17 mouse cellular contexts compared by ENCODE assay signal in the genomic region with DNA sequence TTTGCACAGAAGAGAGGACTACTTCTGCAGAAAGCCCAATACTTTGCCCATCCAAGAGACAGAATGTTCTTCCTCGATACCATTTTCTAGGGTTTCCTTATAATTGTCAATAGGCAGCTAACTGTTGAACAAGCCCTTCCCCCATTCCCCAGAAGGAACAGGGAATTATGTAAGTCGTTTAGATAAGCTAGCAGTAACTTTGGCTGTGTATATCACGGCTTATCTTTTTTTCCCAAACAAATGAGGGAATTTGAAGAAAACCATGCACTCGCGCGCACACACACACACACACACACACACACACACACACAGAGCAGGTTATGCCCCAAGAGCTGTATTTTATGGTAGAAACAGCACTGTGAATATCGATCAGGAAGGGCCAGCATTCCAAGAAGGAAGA. TPM values are rescaled to one million over a fixed set of nuclear protein-coding genes. Genes with fewer than 3 reads are reported as not detected.
DNase-seq lines count a peak whose midpoint lies in the region; ATAC-seq and TF ChIP-seq lines count a peak whose summit lies in the region.
"Had no signal": no experiment of that assay in that cellular context is flagged by ENCODE, and none has a peak within 500 bp of the region (broad histone marks: within the 10 kb centered on the region; RNA-seq: fewer than 3 reads in every experiment).

No protein-coding gene starts in this region.

- DNase-seq in forebrain, postnatal 0 days: no peak
- DNase-seq in brain, adult 2 months (ENCODE audit: low read depth, low spot score): peak; percentile 48
- DNase-seq in cerebellum, adult 9-10 months: no peak
- no peak for DNase-seq in urinary bladder, postnatal 36 days (ENCODE audit: low spot score in 2 of 2)
- DNase-seq: B cell, adult 2 months; cerebellum, adult 8-10 months; heart, postnatal 36 days; kidney, postnatal 10 days; thymus, adult 18-20 months had no signal

- H3K4me2 ChIP-seq in forebrain, postnatal 0 days (ENCODE audit: low read depth): peak overlapping the region; percentile 63
- no peak overlapping the region for H3K4me2 ChIP-seq in forebrain, embryonic 13.5 days
- H3K4me2 ChIP-seq in hindbrain, embryonic 15.5 days: peak overlapping the region; percentile 75
- H3K4me2 ChIP-seq in hindbrain, embryonic 12.5 days (replicated peaks): no peak overlapping the region
- peak overlapping the region; percentile 81 for H3K4me2 ChIP-seq in midbrain, embryonic 16.5 days (ENCODE audit: low read length)

- H3K27me3 ChIP-seq in forebrain, postnatal 0 days (ENCODE audit: insufficient read depth, low read length): 0 out of 2 replicates have a peak, but pooled peaks cover 4% of the 10 kb centered on the region
- H3K27me3 ChIP-seq in forebrain, embryonic 13.5 days: peaks cover 40% of the 10 kb centered on the region
- 0 out of 2 replicates have a peak, but pooled peaks cover 7% of the 10 kb centered on the region for H3K27me3 ChIP-seq in hindbrain, embryonic 15.5 days
- peaks cover 27% of the 10 kb centered on the region for H3K27me3 ChIP-seq in hindbrain, embryonic 12.5 days
- peaks cover 5% of the 10 kb centered on the region for H3K27me3 ChIP-seq in midbrain, embryonic 16.5 days (ENCODE audit: control insufficient read depth, insufficient read depth, low read depth, low read length)

- TF ChIP-seq CTCF in forebrain, postnatal 0 days (IDR thresholded peaks at IDR 0.05; ENCODE audit: low read depth): no peak

- H3K4me3 ChIP-seq in forebrain, postnatal 0 days (ENCODE audit: low read depth, low read length): peak overlapping the region; percentile 48
- no peak overlapping the region for H3K4me3 ChIP-seq in forebrain, embryonic 13.5 days
- peak overlapping the region; percentile 45 for H3K4me3 ChIP-seq in hindbrain, embryonic 15.5 days
- no peak overlapping the region for H3K4me3 ChIP-seq in hindbrain, embryonic 12.5 days
- peak overlapping the region; percentile 50; the same call in 1 of the 2 replicates for H3K4me3 ChIP-seq in midbrain, embryonic 16.5 days (ENCODE audit: low read depth, low read length)

- no peak for ATAC-seq in forebrain, postnatal 0 days
- ATAC-seq in forebrain, embryonic 13.5 days: no peak
- ATAC-seq in hindbrain, embryonic 15.5 days (ENCODE audit: low FRiP score, low read depth): no peak
- ATAC-seq in hindbrain, embryonic 12.5 days (ENCODE audit: low FRiP score): no peak
- no peak for ATAC-seq in midbrain, embryonic 16.5 days

- H3K9me3 ChIP-seq in forebrain, postnatal 0 days (ENCODE audit: low read length): no peaks in the 10 kb centered on the region
- H3K9me3 ChIP-seq in forebrain, embryonic 13.5 days (replicated peaks): no peaks in the 10 kb centered on the region
- H3K9me3 ChIP-seq in hindbrain, embryonic 15.5 days: no peaks in the 10 kb centered on the region
- H3K9me3 ChIP-seq in hindbrain, embryonic 12.5 days (replicated peaks): no peaks in the 10 kb centered on the region
- no peaks in the 10 kb centered on the region for H3K9me3 ChIP-seq in midbrain, embryonic 16.5 days (replicated peaks; ENCODE audit: control insufficient read depth, low read length, poor library complexity, severe bottlenecking)
- H3K9me3 ChIP-seq: limb, embryonic 15.5 days had no signal

- 71% methylated on average over 7 of the region's 7 CpGs for WGBS in forebrain, postnatal 0 days
- 74% methylated on average over 7 of the region's 7 CpGs for WGBS in forebrain, embryonic 13.5 days
- 77% methylated on average over 7 of the region's 7 CpGs for WGBS in hindbrain, embryonic 15.5 days
- WGBS in hindbrain, embryonic 12.5 days: 80% methylated on average over 7 of the region's 7 CpGs
- WGBS in midbrain, embryonic 16.5 days: 78% methylated on average over 7 of the region's 7 CpGs

- H3K4me1 ChIP-seq in forebrain, postnatal 0 days (ENCODE audit: insufficient read depth): no peaks in the 10 kb centered on the region
- peaks cover 12% of the 10 kb centered on the region; the same call in 1 of the 2 replicates for H3K4me1 ChIP-seq in forebrain, embryonic 13.5 days
- H3K4me1 ChIP-seq in hindbrain, embryonic 15.5 days (replicated peaks): peaks cover 14% of the 10 kb centered on the region
- H3K4me1 ChIP-seq in hindbrain, embryonic 12.5 days: peaks cover 11% of the 10 kb centered on the region
- H3K4me1 ChIP-seq in midbrain, embryonic 16.5 days (ENCODE audit: control insufficient read depth, insufficient read depth, low read length): peaks cover 9% of the 10 kb centered on the region

- H3K9ac ChIP-seq in forebrain, postnatal 0 days: no peak overlapping the region
- no peak overlapping the region for H3K9ac ChIP-seq in forebrain, embryonic 13.5 days
- H3K9ac ChIP-seq in hindbrain, embryonic 15.5 days: no peak overlapping the region
- no peak overlapping the region for H3K9ac ChIP-seq in hindbrain, embryonic 12.5 days
- H3K9ac ChIP-seq in midbrain, embryonic 16.5 days (ENCODE audit: low read depth, low read length): no peak overlapping the region
- H3K9ac ChIP-seq: limb, embryonic 15.5 days had no signal

- no peaks in the 10 kb centered on the region for H3K36me3 ChIP-seq in forebrain, postnatal 0 days (ENCODE audit: insufficient read depth)
- H3K36me3 ChIP-seq in forebrain, embryonic 13.5 days (ENCODE audit: poor library complexity, severe bottlenecking): no peaks in the 10 kb centered on the region
- H3K36me3 ChIP-seq in hindbrain, embryonic 15.5 days: no peaks in the 10 kb centered on the region
- no peaks in the 10 kb centered on the region for H3K36me3 ChIP-seq in hindbrain, embryonic 12.5 days
- H3K36me3 ChIP-seq in midbrain, embryonic 16.5 days (ENCODE audit: control insufficient read depth, insufficient read depth, low read length): no peaks in the 10 kb centered on the region
- H3K36me3 ChIP-seq: limb, embryonic 15.5 days had no signal

- H3K27ac ChIP-seq in forebrain, postnatal 0 days (ENCODE audit: low read depth, low read length): no peak overlapping the region
- no peak overlapping the region for H3K27ac ChIP-seq in forebrain, embryonic 13.5 days
- H3K27ac ChIP-seq in hindbrain, embryonic 15.5 days (replicated peaks): no peak overlapping the region
- H3K27ac ChIP-seq in hindbrain, embryonic 12.5 days: no peak overlapping the region
- no peak overlapping the region for H3K27ac ChIP-seq in midbrain, embryonic 16.5 days (ENCODE audit: low read length)
- H3K27ac ChIP-seq: limb, embryonic 15.5 days had no signal

RNA-seq across cellular contexts. Expression of a gene that starts 1.8 kb away (rescaled TPM):
- 13.6 and 15.5 TPM in 2 replicates for total RNA-seq in forebrain, postnatal 0 days (2014; rRNA removed)
- polyA plus RNA-seq in forebrain, postnatal 0 days (2015; fragmentation: Nextera tagmentation; extraction: Ambion mirVana): 6.5 and 12.8 TPM in 2 replicates
- polyA plus RNA-seq in forebrain, embryonic 13.5 days (2015; fragmentation: Nextera tagmentation; extraction: Ambion mirVana): 1.4 and 1.8 TPM in 2 replicates
- 8.8 and 9.8 TPM in 2 replicates for polyA plus RNA-seq in hindbrain, embryonic 15.5 days (2015; fragmentation: Nextera tagmentation; extraction: Ambion mirVana)
- 2.4 and 3.3 TPM in 2 replicates for polyA plus RNA-seq in hindbrain, embryonic 12.5 days (2016; fragmentation: Nextera tagmentation; extraction: Ambion mirVana)
- polyA plus RNA-seq in midbrain, embryonic 16.5 days (2015; fragmentation: Nextera tagmentation; extraction: Ambion mirVana): 4.4 and 6.6 TPM in 2 replicates
- total RNA-seq: MEL; monocyte, adult 5-6 weeks had no signal

RNA-seq across cellular contexts. Expression of a gene that starts 10.9 kb away (rescaled TPM):
- total RNA-seq in forebrain, postnatal 0 days (2014; rRNA removed): 1.0 and 3.4 TPM in 2 replicates
- polyA plus RNA-seq in forebrain, postnatal 0 days (2015; fragmentation: Nextera tagmentation; extraction: Ambion mirVana): 0.59 and 0.86 TPM in 2 replicates
- 0.23 TPM in 1 of 2 replicates, not detected in the other for polyA plus RNA-seq in forebrain, embryonic 13.5 days (2015; fragmentation: Nextera tagmentation; extraction: Ambion mirVana)
- 1.9 and 2.1 TPM in 2 replicates for polyA plus RNA-seq in hindbrain, embryonic 15.5 days (2015; fragmentation: Nextera tagmentation; extraction: Ambion mirVana)
- polyA plus RNA-seq in hindbrain, embryonic 12.5 days (2016; fragmentation: Nextera tagmentation; extraction: Ambion mirVana): 0.23 and 0.33 TPM in 2 replicates
- 1.4 and 2.1 TPM in 2 replicates for polyA plus RNA-seq in midbrain, embryonic 16.5 days (2015; fragmentation: Nextera tagmentation; extraction: Ambion mirVana)
- total RNA-seq: heart, postnatal 36 days; MEL had no signal
- polyA plus RNA-seq: embryonic facial prominence, embryonic 11.5 days had no signal

Comparison
In these comparisons a context has a peak if more than half of its experiments do, and no peak if none do; other contexts are left out.
1. H3K4me2 ChIP-seq: peak in forebrain, postnatal 0 days (single experiment), hindbrain, embryonic 15.5 days (single experiment) and midbrain, embryonic 16.5 days (single experiment); none in forebrain, embryonic 13.5 days (single experiment) and hindbrain, embryonic 12.5 days (single experiment).
2. H3K4me3 ChIP-seq: peak in forebrain, postnatal 0 days (single experiment), hindbrain, embryonic 15.5 days (single experiment) and midbrain, embryonic 16.5 days (single experiment); none in forebrain, embryonic 13.5 days (single experiment) and hindbrain, embryonic 12.5 days (single experiment).